Mouse (Mus musculus) forebrain, embryonic 15.5 days (tissue): ENCODE measurements at regions not wholly inside any gene's neighbourhood (a gene's known extent, or its start where the extent isn't known, plus 50 kb on each side); places are given as distances from the start of the nearest gene placed in this dataset.

ENCODE experiments used
- ATAC-seq: fragments of 200-750 bp; cut with Nextera tagmentation; replicated peaks from 2 replicates; pipeline ENCODE4 v1.8.0; 2017; ENCODE audit warnings: mild to moderate bottlenecking, moderate TSS enrichment, moderate library complexity
- H3K27ac ChIP-seq: fragments of 300-500 bp; sonication (generic); replicated peaks from 2 replicates; pipeline ENCODE4 v1.5.1; 2015; ENCODE audit warnings: mild to moderate bottlenecking, inconsistent platforms
- H3K27me3 ChIP-seq: fragments of 300-500 bp; sonication (generic); 2 replicates; pipeline ENCODE4 v1.6.1; 2015; ENCODE audit warnings: inconsistent platforms
- H3K36me3 ChIP-seq: fragments of 300-500 bp; sonication (generic); 2 replicates; pipeline ENCODE4 v1.6.1; 2015; ENCODE audit warnings: mild to moderate bottlenecking, inconsistent platforms
- H3K4me1 ChIP-seq: fragments of 300-500 bp; sonication (generic); 2 replicates; pipeline ENCODE4 v1.6.1; 2015; ENCODE audit warnings: inconsistent platforms
- H3K4me2 ChIP-seq: fragments of 300-500 bp; sonication (generic); replicated peaks from 2 replicates; pipeline ENCODE4 v1.6.1; 2015; ENCODE audit warnings: mild to moderate bottlenecking, inconsistent platforms
- H3K4me3 ChIP-seq: fragments of 300-500 bp; sonication (generic); 2 replicates; pipeline ENCODE4 v1.5.1; 2015; ENCODE audit warnings: mild to moderate bottlenecking, inconsistent platforms
- H3K9ac ChIP-seq: fragments of 300-500 bp; sonication (generic); replicated peaks from 2 replicates; pipeline ENCODE4 v1.6.1; 2015; ENCODE audit warnings: mild to moderate bottlenecking, inconsistent platforms
- H3K9me3 ChIP-seq: fragments of 300-500 bp; sonication (generic); 2 replicates; pipeline ENCODE4 v1.6.1; 2016; ENCODE audit warnings: inconsistent platforms
- WGBS: fragments of 180-500 bp; shearing (Covaris S2); methylation state at CpG from one replicate; pipeline ENCODE4 v1.1.7; 2015; ENCODE audit warnings: mixed read lengths; 5-methylcytosine and 5-hydroxymethylcytosine counted together

DNA sequence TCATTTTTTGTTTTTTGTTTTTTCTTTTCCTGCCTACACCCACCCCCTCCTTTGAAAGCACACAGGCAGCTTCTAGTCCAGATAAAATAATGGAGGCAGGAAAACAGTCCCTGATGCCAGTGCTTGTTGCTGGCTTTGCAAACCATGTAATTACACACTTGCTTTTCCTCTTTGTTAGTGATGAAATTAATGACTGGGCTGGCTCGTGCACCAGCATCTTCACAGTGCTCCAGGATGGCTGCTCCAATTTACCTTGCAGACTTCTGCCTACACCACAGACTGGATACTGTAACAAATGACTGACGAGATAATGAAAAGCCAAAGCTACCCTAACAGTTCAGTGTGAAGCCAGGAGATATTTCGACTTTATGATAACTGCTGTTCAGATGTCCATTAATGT is 262.6 kb upstream of the Lrrc7 start:
- WGBS: 53% methylated on average over 3 of the region's 3 CpGs
- Histone ChIP-seq H3K9ac (no peak overlapping the region), H3K4me2 (no peak overlapping the region), H3K4me3 (no peak overlapping the region), H3K9me3 (no peaks in the 10 kb centered on the region), H3K36me3 (no peaks in the 10 kb centered on the region), H3K4me1 (peaks cover 3% of the 10 kb centered on the region), H3K27me3 (no peaks in the 10 kb centered on the region), H3K27ac (no peak overlapping the region)
- ATAC-seq: peak; percentile 67; the same call in 1 of the 2 replicates

DNA sequence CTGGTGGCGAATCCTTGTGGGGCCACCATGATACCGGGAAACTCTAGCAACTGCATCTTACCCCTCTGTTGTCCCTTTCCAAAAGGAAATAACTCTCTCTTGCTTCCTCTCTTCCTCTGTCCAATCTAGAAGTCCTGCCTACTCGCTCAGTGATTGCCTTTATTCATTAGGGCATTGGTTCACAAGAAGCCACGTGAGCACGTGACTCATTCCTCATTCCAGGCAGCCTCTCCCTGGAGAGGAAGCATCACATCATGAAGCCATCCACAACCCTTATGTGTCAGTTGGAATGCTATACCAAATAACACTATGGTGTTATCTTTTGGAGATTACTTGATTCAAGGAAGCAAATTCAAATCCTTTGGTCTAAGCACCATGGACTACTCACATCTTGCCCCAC is 215.6 kb upstream of the Lrrc7 start:
- no peaks in the 10 kb centered on the region for H3K36me3 ChIP-seq
- no peak overlapping the region for H3K4me2 ChIP-seq
- no peaks in the 10 kb centered on the region for H3K27me3 ChIP-seq
- H3K4me3 ChIP-seq: no peak overlapping the region
- WGBS: 83% methylated on average over 5 of the region's 5 CpGs
- H3K9me3 ChIP-seq: no peaks in the 10 kb centered on the region
- no peaks in the 10 kb centered on the region for H3K4me1 ChIP-seq
- no peak overlapping the region for H3K9ac ChIP-seq
- ATAC-seq: no peak
- H3K27ac ChIP-seq: no peak overlapping the region
